Mouse (Mus musculus) layer of hippocampus, adult 11-12 months (tissue): ENCODE results near the gene Dhx8.
A peak's percentile ranks its signal among the peaks of the same experiment; 100 is the strongest.

Experiments
- DNase-seq: peaks from one replicate; pipeline ENCODE4 v3.0.0; 2022; ENCODE audit warnings: low spot score

Dhx8 gene

DNA sequence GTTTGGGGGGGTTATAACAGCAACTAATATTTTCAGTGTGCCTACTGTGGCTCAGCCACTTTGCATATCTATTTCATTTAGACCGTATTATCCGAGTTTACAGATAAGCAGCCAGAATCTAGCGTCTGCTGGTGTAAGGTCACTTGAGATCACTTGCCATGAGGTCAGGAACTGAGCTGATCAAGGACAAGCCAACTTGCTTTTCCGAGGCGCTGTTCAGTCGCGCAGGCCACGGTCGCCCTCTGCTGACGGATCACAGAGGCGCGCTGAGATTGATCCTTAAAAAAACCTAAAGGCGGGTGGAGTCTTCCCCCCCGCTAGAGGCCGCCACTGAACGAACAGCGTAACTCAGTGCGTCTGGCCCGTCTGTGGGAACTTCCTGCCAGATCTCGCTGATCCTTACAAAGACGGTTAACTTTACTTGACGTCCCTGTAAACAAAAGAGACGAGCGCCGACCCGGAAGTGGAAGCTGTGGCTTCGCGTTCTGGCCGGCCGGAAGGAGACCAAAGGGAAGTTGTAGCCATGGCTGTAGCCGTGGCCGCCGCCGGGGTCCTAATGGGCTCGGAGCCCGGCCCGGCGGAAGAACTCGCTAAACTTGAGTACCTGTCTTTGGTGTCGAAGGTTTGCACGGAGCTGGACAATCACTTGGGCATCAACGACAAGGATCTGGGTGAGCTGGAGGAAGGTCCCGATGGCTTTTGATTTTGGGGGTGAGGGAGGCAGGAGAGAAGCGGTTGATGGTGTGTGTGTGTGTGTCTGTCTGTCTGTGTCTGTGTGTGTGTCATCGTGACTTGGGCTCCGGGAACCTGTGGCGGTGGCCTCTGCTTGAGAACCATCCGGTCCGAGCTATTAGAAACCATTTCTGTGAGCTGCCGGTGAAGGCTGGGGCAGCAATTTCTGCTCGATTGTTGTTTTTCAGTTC, at the start of gene Dhx8:
Gene Dhx8, plus strand, starts transcription at position 402 of the 923 bp plus-strand sequence.
- peak; percentile 99 for DNase-seq

DNA sequence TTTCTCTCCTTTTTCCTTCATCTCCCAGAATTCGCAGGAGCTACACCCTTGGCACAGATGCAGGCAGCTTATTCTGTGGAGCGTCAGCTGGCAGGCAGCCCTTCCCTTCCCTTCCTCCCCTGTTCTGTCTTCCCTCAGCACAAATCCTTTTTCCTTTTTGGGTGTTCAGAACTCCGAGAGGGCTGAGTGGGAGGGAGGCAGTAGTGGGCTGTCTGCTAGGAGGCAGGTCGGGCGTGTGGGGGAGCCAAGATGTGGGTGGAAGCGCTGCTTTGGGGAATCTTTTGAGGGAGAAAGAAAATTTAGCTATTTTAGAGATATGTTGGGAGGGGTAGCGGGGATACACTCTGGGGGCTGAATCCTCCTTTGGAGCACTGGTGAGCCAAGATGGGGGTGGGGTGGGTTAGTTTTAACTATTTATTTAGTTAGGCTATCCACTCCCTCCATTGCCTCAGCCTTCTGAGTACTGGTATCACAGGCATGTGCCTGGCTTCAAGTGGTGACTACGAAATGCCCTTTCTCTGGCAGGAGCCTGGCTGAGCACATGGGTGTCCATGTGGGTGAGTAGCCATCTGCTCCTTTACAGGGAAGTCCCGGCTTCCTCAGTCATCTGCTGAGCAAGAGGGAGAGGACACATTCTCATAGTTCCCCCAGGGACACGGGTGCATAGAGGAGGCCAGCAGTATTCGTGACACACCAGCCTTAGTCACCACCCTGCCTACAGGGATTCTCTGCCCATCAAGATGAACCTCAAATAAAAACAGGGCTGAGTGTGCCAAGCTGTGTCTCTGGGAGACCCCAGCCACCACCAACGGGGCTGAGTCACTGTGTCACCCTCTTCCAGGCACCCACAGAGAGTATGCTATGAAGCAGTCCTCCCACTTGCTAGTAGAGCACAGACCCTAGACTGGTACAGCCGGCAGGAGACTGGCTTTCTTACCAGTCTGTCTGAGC, 45.1 kb upstream of the Dhx8 start:
- peak; percentile 88 for DNase-seq

GRCm38 (mm10) chr11:101689701-101690113, 43.0 kb upstream of the Dhx8 start:
- peak; percentile 82 for DNase-seq

DNA sequence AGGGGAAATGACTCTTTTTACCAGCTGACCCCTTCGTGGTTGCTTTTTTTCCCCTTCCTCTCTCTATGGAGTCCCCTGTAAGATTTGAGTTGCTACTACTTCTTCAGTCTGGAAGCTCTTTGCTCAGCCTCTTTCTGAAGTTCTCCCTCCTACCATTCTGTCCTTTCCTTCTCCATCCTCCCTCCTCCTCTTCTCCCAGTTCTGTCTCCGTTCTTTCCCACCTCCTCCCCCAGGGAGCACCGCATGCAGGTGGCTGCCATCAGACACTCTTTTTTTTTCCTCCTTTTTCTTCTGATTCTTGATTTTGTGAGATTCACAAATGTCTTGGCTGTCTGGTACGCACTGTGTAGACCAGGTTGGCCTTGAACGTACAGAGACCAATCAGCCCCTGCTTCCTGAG, 42.4 kb upstream of the Dhx8 start:
- no peak for DNase-seq

- DNase-seq: peak; percentile 30
Measured at GRCm38 (mm10) chr11:101695906-101696661, 36.6 kb upstream of the Dhx8 start.

GRCm38 (mm10) chr11:101697156-101697861, 35.4 kb upstream of the Dhx8 start:
- DNase-seq: no peak

GRCm38 (mm10) chr11:101698114-101698513, 34.6 kb upstream of the Dhx8 start:
- no peak for DNase-seq

DNA sequence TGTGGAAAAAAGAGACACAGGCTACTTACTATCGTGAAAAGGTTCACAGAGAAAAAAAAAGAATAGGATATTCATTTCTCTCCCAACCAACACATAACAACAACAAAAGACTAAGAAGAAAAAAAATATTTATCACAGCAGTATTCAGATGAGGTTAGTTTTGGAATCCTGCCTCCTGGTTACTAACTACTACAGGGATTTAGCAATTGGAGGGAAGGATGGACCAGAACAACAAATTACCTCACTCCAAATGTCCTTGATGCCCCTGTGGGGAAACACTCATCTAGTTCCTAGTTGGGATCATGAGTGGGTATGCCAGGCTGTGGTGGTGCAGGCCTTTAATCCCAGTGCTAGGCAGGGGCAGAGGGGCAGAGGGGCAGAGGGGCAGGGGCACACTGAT, 33.2 kb upstream of the Dhx8 start:
- DNase-seq: no peak

DNA sequence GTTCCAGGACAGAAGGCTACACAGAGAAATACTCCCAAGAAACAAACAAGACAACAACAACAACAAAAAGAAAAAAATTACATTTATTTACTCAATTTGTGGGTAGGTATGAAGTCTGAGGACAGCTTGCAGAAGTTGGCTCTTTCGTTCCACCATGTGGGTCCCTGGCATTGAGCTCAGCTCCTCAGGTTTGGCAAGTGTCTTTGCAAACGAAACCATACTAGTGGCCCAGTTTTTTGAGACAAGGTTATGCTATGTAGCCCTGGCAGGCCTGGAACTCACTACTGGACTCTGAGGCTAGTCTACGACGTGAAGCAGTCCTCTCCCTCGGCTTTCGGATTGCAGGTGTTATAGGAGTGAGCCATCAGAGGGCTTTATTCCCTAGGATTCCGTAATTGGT, 32.7 kb upstream of the Dhx8 start:
- no peak for DNase-seq

DNA sequence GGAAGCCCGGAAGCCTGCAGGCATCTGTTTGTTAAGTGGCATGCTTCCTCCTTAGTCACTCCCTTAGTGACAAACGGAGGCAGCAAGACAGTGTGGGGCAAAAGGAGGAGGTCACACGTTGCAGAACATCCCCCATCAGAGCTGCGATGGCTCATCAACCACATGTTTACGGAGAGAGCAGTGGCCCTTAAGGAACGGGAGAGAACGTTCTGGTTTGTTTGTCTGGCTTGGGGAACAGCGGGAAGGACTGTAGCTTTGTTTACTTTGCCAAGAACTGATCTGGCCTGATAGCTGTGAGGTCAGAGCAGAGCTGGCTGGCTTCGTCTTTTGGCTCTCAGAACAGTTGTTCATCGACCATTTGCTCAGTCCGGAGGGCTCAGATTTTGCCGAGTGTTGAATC, 32.3 kb upstream of the Dhx8 start:
- DNase-seq: peak; percentile 50

DNA sequence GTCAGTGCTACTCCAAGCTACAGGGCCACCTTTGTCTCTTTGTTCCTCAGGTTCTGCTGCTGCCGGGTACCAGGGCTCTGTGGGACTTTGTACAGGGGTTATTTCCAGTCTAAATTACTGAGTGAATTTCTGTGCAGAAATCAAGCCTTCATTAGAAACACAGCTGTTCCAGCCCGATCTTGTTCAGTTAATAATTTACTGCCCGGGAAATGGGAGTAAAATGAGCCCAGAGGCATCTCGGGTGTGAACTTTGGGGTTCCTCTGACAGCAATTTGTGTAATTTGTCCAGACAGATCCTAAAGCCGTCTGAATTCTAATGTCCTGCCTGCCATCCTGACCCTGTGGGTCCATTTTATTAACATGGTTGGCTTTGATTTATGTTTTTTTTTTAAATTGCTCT, 28.6 kb upstream of the Dhx8 start:
- no peak for DNase-seq

- no peak for DNase-seq
Measured at GRCm38 (mm10) chr11:101706764-101707448, 25.8 kb upstream of the Dhx8 start.

GRCm38 (mm10) chr11:101708482-101708881, 24.2 kb upstream of the Dhx8 start:
- no peak for DNase-seq

GRCm38 (mm10) chr11:101712811-101713210, 19.9 kb upstream of the Dhx8 start:
- no peak for DNase-seq

DNA sequence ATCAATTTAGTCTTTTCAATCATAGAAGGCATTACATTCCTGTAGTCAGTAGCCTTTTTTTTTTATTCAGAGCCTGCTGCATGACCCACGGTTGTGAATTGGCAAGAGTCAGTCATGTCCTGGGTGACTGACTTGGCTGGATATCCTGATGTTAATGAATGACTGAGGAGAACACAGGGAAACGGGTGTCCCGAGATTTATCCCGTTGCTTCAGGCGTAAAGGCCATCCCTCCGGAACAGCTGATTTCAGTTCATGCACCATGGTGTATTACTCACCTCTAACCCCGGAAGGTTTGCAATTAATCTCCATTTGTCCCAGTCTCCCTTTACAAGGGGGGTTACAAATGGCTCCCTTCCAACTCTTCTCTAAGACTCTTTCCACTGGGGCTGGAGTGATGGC, 18.7 kb upstream of the Dhx8 start:
- no peak for DNase-seq

GRCm38 (mm10) chr11:101718324-101718723, 14.4 kb upstream of the Dhx8 start:
- DNase-seq: no peak

DNA sequence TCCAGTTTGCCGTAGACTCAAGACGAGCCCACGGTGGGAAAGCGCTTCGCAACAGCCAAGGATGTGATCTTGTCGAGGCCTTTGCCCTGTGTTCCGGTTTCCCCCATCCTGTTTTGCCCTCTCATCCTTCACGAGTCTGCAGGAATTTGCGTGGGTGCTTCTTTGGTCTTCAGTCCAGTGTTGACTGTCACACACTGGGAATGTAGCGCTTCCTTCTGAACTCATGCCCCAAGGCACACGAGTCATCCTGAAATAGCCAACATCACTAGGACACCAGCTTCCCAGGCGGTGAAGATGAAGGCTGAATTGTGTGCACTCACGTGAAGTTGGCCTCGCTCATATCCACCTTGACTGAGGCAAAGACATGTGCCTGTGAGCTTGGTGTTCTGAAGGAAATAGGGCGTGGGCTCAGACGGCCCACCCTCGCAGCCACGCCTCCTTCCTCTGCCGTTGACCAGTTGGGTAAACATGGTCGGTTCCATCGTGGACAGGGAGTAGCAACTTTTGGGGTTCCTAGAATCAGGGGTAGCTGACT, 12.7 kb upstream of the Dhx8 start:
- DNase-seq: no peak

GRCm38 (mm10) chr11:101725043-101725442, 7.7 kb upstream of the Dhx8 start:
- no peak for DNase-seq

DNA sequence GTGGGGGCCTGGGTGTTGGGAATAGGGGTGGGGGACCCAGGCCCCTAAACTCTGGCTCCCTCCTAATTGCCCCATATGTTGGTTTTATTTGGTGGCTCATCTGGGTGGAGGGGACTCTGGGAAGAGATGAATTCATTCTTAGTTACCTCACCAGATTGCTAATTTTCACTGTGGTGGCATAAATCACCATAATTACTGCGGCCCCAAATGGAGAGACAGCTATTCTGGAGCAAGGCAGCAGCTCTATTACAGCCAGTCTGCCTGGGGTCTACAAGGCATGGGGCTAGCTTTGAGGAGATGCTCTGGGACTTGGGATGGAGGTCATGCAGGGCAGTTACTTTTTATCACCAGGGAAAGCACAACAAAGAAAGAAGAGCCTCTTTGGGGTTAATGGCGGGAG, 6.0 kb upstream of the Dhx8 start:
- DNase-seq: no peak

DNA sequence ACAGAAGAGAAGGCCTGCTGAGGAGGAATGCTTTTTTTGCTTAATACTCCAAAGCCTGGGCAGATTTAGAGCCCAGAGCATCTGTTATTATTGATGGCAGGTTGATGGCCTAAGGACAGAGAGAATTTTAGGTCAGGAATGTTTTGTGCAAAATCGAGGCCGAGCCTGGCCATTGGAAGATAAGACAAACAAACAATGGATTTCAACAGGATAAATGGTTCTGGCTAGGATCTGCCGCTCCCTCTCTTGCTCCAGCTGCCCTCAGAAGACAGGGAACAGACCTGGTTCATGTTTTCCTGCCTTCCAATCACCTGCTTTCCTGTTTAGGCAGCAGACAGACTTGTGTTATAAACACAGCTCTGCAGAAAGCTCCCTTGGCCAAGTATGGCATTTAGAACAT, 3.4 kb upstream of the Dhx8 start:
- no peak for DNase-seq

- DNase-seq: no peak
Measured at GRCm38 (mm10) chr11:101733596-101733995, 877 bp downstream of the Dhx8 start.
